Mouse (Mus musculus): ENCODE data around the gene Npffr2. TPM values are rescaled to one million over a fixed set of nuclear protein-coding genes. Genes with fewer than 3 reads are reported as not detected.
A peak's percentile ranks its signal among the peaks of the same experiment; 100 is the strongest.

Npffr2 gene
- total RNA-seq (2012; rRNA removed): not detected in 2 replicates

DNA sequence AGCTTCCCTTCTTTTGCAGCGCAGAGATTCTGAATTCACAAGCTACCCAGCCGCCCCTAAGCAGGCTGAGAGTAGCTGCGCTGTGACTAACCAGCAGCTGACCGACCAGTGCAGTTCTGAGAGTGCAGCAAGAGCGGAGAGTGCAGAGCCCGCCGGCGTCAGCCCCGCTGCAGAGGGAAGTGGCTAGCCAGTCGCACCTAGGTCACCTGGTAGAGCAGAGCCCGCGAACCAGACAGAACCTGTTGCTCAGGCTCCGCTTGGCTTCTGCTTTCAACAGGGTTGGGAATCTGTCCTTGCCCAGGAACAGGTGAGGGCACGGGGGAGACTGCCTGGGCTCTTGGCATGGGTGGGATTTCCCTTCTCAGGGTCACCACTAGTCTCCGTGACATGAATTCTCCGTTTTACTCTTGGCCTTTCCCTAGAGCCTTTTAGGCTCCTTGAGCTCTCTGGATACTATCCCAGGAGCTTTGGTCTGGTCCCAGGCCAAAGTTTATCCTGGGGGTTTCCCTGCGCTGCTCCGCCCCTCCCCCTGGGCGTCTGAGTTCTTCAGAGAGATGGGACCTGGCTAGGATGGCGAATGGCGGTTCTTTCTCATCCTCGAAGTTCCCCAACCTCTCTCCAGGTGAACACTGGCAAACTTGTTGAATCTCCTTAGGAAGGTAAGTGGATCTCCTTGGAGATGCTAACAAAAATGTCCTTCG is at the start of gene Npffr2:
Npffr2 (plus strand) TSS at position 552 of the 701 bp plus-strand sequence.
- H3K36me3 ChIP-seq (ENCODE audit: control insufficient read depth, insufficient read depth, low read length, poor library complexity, severe bottlenecking): no peaks in the 10 kb centered on the region
- no peak for DNase-seq (ENCODE audit: low read depth, low spot score)
- in situ Hi-C loops (cut with MboI; ENCODE audit: low sequenced_read_pairs in 2 of 2, unreplicated experiment in 2 of 2): no loop called here
- H3K9me3 ChIP-seq (ENCODE audit: control insufficient read depth, insufficient read depth, low read depth, low read length): no peaks in the 10 kb centered on the region
- H3K4me1 ChIP-seq (ENCODE audit: control insufficient read depth in 2 of 2, insufficient read depth in 2 of 2, low read length in 2 of 2, poor library complexity in 1 of 2): 0 out of 4 replicates have a peak, but pooled peaks cover 0 to 2% of the 10 kb centered on the region in 2 experiments
- peak within 1 kb of the TSS; percentile 36 to 59; a peak in 3 of 4 replicates for H3K4me3 ChIP-seq (ENCODE audit: insufficient read depth in 1 of 2, low read depth in 1 of 2, low read length in 2 of 2, poor library complexity in 1 of 2, severe bottlenecking in 1 of 2)
- no peak for TF ChIP-seq ZNF384 (IDR thresholded peaks at IDR 0.05; ENCODE audit: low read depth, low read length)
- TF ChIP-seq ZC3H11A (IDR thresholded peaks at IDR 0.05; ENCODE audit: borderline replicate concordance, low read depth, low read length): no peak
- no peak for TF ChIP-seq CHD2 (IDR thresholded peaks at IDR 0.05; ENCODE audit: low read depth, low read length)
- no peak for TF ChIP-seq HCFC1 (IDR thresholded peaks at IDR 0.05; ENCODE audit: borderline replicate concordance, insufficient read depth, low read length)
- TF ChIP-seq MAFK (IDR thresholded peaks at IDR 0.05; ENCODE audit: insufficient read depth, low read depth, low read length): no peak
- no peak within 1 kb of the TSS for H3K27ac ChIP-seq (ENCODE audit: insufficient read depth, low read depth, low read length, poor library complexity, severe bottlenecking)
- H3K9ac ChIP-seq (ENCODE audit: insufficient read depth, low read depth, low read length, poor library complexity, severe bottlenecking): no peak within 1 kb of the TSS

GRCm38 (mm10) chr5:89492560-89492959 is 34.7 kb upstream of the Npffr2 start:
- Histone ChIP-seq H3K9me3 (ENCODE audit: control insufficient read depth, insufficient read depth, low read depth, low read length) (no peaks in the 10 kb centered on the region), H3K27ac (ENCODE audit: insufficient read depth, low read depth, low read length, poor library complexity, severe bottlenecking) (no peak overlapping the region), H3K4me3 (ENCODE audit: insufficient read depth in 1 of 2, low read depth in 1 of 2, low read length in 2 of 2, poor library complexity in 1 of 2, severe bottlenecking in 1 of 2) (no peak overlapping the region), H3K36me3 (ENCODE audit: control insufficient read depth, insufficient read depth, low read length, poor library complexity, severe bottlenecking) (no peaks in the 10 kb centered on the region), H3K4me1 (ENCODE audit: control insufficient read depth in 2 of 2, insufficient read depth in 2 of 2, low read length in 2 of 2, poor library complexity in 1 of 2) (no peaks in the 10 kb centered on the region), H3K9ac (ENCODE audit: insufficient read depth, low read depth, low read length, poor library complexity, severe bottlenecking) (no peak overlapping the region)
- no peak for DNase-seq (ENCODE audit: low read depth, low spot score)
- in situ Hi-C loops (cut with MboI; ENCODE audit: low sequenced_read_pairs in 2 of 2, unreplicated experiment in 2 of 2): no loop called here
- no peak for TF ChIP-seq ZNF384 (IDR thresholded peaks at IDR 0.05; ENCODE audit: low read depth, low read length)
- no peak for TF ChIP-seq HCFC1 (IDR thresholded peaks at IDR 0.05; ENCODE audit: borderline replicate concordance, insufficient read depth, low read length)
- TF ChIP-seq ZC3H11A (IDR thresholded peaks at IDR 0.05; ENCODE audit: borderline replicate concordance, low read depth, low read length): no peak
- TF ChIP-seq CHD2 (IDR thresholded peaks at IDR 0.05; ENCODE audit: low read depth, low read length): no peak
- TF ChIP-seq MAFK (IDR thresholded peaks at IDR 0.05; ENCODE audit: insufficient read depth, low read depth, low read length): no peak

DNA sequence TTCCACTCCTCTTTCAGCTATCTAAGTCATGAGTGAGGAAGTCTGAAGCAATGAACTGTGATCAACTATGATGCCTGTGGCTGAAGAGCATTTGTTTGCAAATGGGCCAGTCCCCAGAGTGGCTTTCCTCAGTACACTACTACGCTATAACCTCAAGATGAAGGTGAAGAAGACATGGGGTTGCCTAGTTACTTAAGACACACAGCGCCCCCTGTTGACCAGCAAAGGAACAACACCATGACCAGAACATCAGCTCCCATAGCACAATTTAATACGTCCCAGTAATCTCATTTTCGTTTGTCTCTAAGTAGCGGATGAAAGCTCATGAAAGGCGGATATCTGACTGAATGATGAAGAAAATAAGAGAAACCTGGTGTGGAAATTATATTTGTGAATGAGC is 27.0 kb upstream of the Npffr2 start:
- DNase-seq (ENCODE audit: low read depth, low spot score): peak; percentile 47
- H3K4me3 ChIP-seq (ENCODE audit: insufficient read depth in 1 of 2, low read depth in 1 of 2, low read length in 2 of 2, poor library complexity in 1 of 2, severe bottlenecking in 1 of 2): no peak overlapping the region
- in situ Hi-C loops (cut with MboI; ENCODE audit: low sequenced_read_pairs in 2 of 2, unreplicated experiment in 2 of 2): no loop called here
- no peaks in the 10 kb centered on the region for H3K9me3 ChIP-seq (ENCODE audit: control insufficient read depth, insufficient read depth, low read depth, low read length)
- H3K9ac ChIP-seq (ENCODE audit: insufficient read depth, low read depth, low read length, poor library complexity, severe bottlenecking): no peak overlapping the region
- H3K36me3 ChIP-seq (ENCODE audit: control insufficient read depth, insufficient read depth, low read length, poor library complexity, severe bottlenecking): no peaks in the 10 kb centered on the region
- no peaks in the 10 kb centered on the region for H3K4me1 ChIP-seq (ENCODE audit: control insufficient read depth in 2 of 2, insufficient read depth in 2 of 2, low read length in 2 of 2, poor library complexity in 1 of 2)
- H3K27ac ChIP-seq (ENCODE audit: insufficient read depth, low read depth, low read length, poor library complexity, severe bottlenecking): no peak overlapping the region
- no peak for TF ChIP-seq HCFC1 (IDR thresholded peaks at IDR 0.05; ENCODE audit: borderline replicate concordance, insufficient read depth, low read length)
- peak; percentile 47; the same call in 1 of the 2 replicates for TF ChIP-seq ZNF384 (IDR thresholded peaks at IDR 0.05; ENCODE audit: low read depth, low read length)

DNA sequence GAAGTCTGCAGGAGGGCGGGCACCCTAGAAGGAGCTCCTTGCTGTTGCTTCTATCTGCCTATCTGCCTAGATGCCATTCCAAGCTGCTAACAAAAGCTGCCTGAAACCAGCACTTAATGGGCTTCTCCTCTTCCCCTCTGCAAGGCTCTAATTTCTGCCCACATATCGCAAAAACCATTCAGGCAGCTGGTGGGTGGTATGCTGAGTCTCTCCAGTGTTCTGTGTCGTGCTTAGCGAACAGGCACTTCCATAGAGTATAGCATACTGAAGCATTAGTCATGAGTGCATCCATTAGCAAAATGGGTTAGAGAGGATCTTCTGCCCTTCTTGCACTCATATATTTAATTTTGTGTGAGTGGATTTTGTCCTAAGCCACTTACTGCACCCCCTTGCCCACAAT is 8.6 kb upstream of the Npffr2 start:
- no peak overlapping the region for H3K27ac ChIP-seq (ENCODE audit: insufficient read depth, low read depth, low read length, poor library complexity, severe bottlenecking)
- H3K4me3 ChIP-seq (ENCODE audit: insufficient read depth in 1 of 2, low read depth in 1 of 2, low read length in 2 of 2, poor library complexity in 1 of 2, severe bottlenecking in 1 of 2): no peak overlapping the region
- TF ChIP-seq HCFC1 (IDR thresholded peaks at IDR 0.05; ENCODE audit: borderline replicate concordance, insufficient read depth, low read length) (no peak), MAFK (IDR thresholded peaks at IDR 0.05; ENCODE audit: insufficient read depth, low read depth, low read length) (no peak), ZNF384 (IDR thresholded peaks at IDR 0.05; ENCODE audit: low read depth, low read length) (no peak), ZC3H11A (IDR thresholded peaks at IDR 0.05; ENCODE audit: borderline replicate concordance, low read depth, low read length) (no peak), CHD2 (IDR thresholded peaks at IDR 0.05; ENCODE audit: low read depth, low read length) (no peak)
- no peaks in the 10 kb centered on the region for H3K36me3 ChIP-seq (ENCODE audit: control insufficient read depth, insufficient read depth, low read length, poor library complexity, severe bottlenecking)
- H3K4me1 ChIP-seq (ENCODE audit: control insufficient read depth in 2 of 2, insufficient read depth in 2 of 2, low read length in 2 of 2, poor library complexity in 1 of 2): no peaks in the 10 kb centered on the region
- H3K9me3 ChIP-seq (ENCODE audit: control insufficient read depth, insufficient read depth, low read depth, low read length): no peaks in the 10 kb centered on the region
- in situ Hi-C loops (cut with MboI; ENCODE audit: low sequenced_read_pairs in 2 of 2, unreplicated experiment in 2 of 2): no loop called here
- DNase-seq (ENCODE audit: low read depth, low spot score): no peak
- H3K9ac ChIP-seq (ENCODE audit: insufficient read depth, low read depth, low read length, poor library complexity, severe bottlenecking): no peak overlapping the region
